Mouse (Mus musculus): Measurements from ENCODE around the gene Tmbim1.

The Tmbim1 gene

DNA sequence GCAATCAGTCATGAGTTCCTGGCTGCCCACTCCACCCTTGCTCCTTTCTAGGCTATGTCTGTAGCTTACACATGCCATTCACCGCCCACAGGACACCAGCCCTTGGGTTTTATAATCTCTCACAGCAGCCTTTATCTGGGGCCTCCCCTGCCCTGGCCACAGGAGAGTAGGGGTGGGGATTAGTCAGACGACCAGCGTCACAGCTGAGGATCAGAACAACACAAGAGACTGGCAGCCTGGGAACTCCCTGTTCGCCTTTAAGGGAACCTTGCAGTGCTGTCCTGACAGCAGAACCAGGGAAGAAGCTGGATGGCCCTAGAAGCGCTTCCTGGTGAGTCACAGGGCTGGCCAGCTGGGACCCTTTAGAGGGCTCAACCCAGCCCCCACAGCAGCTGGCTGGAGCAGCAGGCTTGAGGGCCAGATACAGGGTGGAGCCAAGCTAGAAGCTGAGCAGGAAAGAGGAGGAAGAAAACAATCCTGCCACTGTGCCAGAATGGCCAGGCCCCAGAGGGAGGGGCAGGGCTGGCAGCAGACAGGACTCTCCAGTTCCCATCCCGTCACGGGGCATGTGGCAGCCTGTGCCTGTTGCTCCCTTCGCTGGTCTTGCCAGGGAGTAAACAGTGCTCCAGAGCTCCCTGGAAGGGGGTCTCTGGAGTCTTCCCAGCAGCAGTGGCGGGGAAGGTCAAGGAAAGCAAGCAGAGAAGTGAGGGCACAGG, 9.8 kb downstream of the Tmbim1 start:
- DNase-seq (ENCODE audit: low read depth, low spot score) = peak; percentile 72

DNA sequence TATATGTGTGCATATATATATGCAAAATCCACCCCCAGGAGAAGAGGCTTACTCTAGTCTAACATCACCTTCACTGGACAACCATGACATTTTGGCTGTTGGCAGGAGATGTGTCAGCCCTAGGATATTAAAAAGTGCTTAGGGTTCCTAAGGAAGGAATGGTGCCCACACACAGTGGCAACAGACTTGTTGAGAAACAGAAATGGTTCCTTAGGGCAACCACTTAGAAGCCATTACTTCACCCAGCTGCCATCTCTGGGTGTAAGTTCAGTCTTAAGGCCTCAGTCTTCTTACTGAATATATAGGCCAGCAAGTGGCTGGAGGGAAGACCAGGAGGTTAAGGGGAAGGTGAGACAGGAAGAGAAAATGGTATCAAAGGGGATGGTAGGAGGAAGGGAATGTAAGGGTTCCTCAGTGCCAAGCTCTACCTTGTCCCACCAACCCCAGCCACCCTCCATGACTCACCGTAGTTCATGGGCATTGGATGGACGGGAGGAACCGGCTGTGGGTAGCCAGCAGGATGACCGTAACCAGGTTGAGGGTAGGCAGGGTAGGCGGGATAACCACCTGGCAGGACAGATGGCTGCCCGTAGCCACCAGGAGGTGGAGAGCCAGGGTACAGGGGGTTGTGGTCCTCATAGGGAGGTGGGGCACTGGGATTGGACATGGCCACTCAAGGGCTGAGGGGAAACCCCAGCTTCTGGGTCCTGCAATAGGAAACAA, 10.5 kb downstream of the Tmbim1 start:
- DNase-seq (ENCODE audit: low read depth, low spot score) = no peak

DNA sequence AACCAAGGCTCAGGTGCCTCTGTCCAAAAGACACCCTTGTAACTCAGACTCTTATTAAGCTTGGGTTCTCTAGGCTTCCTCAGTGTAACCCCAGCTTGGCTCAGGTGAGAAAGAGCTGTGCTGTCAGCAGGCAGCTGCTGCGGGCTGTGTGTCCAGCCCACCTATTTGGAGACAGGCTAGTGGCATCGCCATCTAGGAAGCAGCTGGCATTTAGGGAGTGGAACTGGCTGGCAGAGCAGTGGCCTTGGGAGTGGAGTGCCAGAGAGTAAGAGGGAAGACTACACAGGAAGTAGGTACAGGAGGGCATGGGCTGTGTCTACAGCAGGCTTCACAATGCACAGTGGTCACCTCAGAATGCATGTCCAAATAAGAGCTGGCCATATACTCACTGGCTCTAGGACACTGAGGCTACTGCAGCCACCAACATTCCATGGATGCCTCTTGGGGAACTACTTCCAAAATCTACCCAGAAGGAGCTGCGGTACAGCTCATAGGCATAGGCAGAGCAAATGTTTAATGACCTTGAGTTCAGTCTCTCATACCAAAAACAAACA, 11.3 kb downstream of the Tmbim1 start:
- no peak for DNase-seq (ENCODE audit: low read depth, low spot score)

DNA sequence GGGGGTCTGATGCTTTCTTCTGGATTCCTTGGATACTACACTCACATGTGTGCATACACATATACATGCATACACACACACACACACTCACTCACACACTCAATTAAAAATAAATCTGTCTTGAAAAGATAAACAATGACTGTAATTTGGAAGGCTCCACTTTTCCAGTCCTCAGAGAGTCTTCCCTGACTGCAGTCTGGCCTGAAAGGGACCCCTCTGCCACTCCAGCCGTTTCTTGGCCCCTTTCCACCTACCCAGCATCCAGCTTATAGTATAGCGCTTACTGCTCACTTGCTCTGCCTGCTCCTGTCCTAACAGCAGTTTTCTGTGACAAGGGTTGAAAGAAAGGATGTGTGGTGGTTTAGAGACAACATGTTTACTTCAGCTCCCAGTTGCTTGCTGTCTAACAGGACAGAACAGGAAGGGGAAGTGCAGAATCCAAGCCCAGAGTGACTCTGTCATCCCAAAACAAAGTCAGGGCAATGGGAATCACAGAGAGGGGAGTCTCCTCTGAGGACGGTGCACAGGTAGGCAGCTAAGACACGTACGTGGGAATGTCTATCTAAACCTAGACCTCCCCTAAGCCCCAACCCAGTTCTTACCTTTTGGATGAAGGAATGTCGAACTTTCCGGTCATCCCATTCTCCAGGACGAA, 12.0 kb downstream of the Tmbim1 start:
- DNase-seq (ENCODE audit: low read depth, low spot score) = no peak

DNA sequence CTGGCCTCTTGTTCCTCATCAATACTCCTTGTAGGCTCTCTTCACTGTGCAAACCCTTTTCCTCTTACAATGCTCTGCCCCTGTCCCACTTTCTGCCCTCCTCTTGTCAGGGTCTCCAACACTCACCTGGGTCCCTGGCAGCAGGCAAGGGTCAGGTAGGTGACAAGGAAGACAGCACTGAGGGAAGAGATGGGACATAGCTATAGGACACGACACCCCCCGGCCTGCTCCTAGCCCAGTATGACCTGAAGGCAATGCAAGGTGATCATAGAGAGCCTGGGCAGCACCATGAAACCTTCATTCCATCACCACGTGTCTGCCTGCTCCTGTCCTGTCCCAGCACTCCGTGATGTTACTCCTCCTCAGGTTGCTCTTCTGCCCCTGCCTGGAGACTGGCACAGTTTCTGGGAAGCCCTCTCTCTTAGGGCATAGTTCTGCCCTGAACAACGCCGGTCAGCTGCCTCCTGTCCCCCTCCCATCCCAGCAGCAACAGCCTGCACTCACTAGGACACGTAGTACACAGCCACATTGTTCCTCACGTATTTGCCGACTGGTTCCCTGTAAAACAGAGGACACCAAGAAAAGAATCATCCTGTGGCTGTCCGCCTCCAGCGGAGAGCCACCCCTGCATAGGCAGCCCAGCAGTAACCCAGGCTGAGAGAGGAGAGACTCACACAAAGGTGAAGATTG, 12.9 kb downstream of the Tmbim1 start:
- no peak for DNase-seq (ENCODE audit: low read depth, low spot score)

DNA sequence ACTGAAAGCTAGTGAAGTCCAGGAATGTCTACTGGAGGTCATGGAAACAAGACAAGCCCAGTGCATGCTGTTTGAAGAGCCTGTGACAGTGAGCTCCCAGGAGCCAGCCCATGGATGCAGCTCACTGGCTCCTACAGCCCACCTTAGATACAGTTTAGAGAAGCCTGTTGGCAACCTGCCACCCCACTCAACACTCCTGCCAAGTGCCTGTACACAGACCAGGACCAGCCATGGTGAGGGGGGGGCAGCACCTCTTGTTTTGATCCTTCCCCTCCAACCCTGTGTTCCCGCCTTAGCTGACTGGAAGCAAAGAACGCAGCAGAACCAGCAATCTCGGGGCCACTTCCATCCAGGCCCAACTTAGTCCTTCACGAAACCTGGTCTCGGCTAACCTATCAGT, 15.3 kb downstream of the Tmbim1 start:
- no peak for DNase-seq (ENCODE audit: low read depth, low spot score)

DNA sequence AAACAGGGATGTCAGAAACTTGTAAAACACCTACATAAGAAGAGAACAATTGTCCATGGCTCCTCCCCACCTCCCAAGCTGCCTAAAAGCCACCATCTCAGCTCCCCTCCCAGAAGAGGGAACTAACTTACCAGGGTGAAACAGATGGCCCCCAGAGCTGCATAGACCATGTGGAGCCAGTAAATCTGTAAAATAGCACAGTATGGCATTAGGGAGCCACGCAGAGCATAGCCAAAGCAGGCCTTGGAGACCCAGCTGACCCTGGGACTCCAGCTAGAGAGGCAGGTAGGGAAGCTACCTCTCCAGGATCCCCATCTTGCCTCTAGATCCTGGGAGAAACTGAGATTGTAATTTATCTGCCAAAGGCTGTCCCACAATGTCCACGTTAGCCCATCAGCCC, 15.7 kb downstream of the Tmbim1 start:
- no peak for DNase-seq (ENCODE audit: low read depth, low spot score)

DNA sequence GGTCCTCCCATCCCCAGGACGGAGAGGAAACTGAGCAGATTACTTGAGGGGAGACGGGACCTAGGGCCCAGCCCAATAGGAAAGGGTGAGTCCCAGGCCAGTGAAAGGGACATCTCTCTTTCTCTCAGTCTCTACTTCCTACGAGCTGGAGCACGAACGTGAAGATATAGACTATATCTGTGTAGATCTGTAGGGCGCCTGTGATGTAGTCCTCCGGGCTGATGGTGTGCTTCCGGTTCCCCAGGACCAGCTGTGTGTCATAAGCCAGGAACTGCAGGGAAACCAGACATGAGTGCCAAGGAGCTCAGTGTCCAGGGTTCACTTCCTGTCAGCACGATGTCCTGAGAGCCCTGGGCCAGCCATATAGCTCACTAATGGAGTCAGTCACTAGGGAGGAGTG, 16.2 kb downstream of the Tmbim1 start:
- no peak for DNase-seq (ENCODE audit: low read depth, low spot score)

DNA sequence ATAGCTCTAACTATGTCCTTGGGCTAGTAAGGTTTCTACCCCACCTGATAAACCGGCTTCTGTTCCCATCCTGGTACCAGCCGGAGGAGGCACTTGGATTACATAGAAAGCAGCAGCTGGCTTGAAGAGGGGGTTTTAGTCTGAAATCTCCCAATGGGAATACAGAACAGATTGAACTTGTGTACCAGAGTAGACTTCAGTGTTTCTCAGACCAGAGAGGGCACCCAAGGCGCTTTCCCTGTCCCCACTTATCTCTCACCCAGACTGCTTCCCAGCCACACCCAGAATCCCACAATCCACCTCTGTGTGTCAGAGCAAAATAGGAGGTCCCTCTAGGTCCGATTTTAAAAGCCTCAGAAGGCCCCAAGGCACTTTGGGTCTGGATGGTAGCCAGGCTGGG, 17.1 kb downstream of the Tmbim1 start:
- DNase-seq (ENCODE audit: low read depth, low spot score) = no peak

DNA sequence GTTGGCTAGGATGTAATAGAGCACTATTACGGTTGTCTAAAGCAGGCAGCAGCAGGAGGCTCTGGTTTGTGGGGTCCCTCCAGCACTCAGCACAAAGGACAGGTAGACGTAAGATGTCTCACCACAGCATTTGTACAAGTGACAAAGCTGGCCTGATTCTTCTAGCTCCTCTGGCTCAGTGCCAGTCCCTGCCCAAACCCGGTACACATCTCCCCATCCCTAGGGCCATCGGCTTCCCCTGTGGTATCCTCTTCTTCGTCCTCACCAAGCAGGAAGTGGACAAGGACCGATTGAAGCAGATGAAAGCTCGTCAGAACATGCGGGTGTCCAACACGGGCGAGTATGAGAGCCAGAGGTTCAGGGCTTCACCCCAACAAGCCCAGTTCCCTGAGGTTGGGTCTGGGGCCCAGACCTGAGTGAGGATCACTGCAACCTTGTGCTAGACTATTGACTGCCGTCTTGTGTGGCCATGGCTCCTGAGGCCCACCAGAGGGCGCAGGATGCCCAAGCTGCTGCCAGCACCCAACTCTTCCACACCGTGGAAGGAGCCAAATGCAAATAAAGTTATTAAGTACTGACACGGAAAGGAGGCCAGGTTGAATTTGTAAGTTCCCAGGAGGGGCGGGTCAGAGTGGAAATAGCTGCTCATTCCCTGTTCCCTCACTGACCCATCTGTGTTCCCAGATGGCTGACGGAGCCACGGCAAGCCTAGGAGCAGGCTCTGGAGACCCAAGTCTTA, 18.4 kb downstream of the Tmbim1 start:
- peak; percentile 23 for DNase-seq (ENCODE audit: low read depth, low spot score)

DNA sequence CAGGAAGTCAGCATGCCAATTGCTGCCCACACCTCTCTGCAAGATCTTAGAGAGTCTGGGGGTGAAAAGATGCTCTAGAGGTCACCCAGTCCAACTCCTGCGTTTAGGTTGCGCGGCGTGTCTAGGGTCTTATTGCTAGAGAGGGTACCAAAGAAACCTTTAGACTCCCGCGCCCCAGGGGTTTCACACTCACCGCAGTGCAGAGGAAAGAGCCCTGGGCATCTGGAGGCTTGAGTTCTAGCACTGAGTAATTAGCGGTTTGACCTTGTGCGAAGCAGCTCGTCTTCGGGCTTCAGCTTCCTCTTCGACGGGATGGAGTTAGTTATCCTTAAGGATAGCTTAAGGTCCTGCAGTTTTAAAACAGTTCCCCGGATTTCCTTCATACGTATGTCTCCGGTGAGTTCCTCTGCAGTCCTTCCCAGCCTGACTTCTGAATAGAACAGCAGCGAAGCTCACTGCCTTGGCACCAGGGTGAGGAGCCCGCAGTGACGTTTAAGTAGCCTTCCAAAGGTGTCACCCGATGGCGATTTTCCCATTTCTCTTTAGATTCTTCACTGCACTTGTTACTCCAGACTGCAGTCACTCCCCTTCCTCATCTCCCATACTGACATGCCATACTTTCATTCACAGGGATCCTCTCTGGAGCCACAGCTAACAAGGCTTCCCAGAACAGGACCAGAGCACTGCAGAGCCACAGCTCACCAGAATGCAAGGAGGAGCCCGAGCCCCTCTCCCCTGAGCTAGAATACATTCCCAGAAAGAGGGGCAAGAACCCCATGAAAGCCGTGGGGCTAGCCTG, 20.0 kb downstream of the Tmbim1 start:
- DNase-seq (ENCODE audit: low read depth, low spot score) = no peak

DNA sequence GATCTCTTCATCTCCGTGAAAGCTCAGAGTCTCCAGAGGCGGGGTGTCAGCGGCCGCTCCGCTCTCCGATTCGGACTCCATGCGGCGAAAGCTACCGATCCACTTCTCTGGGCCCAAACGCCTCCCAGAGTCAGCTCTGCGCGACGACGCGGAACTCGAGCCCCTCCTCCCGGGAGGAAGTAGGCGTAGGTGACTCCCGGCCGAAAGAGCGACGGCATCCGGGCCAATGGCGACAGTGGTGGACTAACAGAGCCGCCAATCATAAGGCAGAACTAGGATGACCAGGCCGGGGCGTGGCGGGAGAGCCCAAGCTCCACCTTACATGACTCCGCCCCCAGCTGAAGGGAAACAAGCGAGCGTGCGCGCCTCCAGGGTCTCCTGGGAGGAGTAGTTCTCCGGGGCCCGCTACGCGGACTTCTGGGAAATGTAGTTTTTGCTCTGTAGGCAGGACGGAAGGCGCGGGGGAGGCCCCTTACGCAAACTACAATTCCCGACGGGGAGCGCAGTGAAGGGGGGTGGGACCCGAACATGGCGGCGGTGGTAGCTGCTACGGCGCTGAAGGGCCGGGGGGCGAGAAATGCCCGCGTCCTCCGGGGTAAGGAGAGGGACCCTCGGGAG, 20.8 kb downstream of the Tmbim1 start, which contains the start of the genes Aamp and Pnkd:
TSS of gene Aamp (minus strand) at position 196 of the 618 bp plus-strand sequence.
TSS of gene Pnkd (plus strand) at position 388 of the 618 bp plus-strand sequence.
- peak; percentile 100 for DNase-seq (ENCODE audit: low read depth, low spot score)

DNA sequence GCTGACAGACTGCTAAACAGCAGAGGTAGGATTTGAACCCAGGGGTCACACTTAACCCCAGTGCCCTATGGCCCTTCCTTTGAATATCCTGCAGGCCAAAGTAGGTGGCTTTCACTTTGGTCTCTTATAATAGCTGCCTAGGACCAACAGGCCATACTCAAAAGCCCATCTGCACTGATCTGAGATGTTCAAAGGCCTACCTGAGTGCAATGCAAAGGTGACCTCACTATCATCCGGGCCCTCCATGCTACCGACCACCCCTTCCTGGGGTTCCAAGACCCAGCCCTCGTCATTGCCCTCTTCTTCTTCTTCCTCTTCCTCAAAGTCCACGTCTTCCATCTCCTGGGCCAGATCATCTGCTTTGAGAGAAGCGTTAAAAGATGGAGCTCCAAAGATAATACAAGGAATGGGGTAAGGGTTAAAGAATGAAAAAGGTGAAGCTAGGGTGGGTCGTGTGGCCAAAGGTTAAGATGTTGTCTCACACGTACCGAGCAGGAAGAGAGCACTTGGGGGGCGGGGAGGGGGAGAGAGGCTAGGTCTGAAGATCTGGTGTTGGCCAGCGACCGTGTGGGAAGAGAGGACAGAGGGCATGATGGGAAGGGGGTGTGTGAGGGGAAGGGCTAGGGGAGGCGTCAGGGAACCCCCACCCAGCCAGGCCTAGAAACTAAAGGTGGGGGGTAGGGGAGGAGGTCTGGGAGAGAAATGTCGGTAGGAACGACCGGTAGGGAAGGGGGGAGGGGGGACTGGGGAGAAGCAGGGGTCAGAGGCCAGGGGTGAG, 21.5 kb downstream of the Tmbim1 start:
- DNase-seq (ENCODE audit: low read depth, low spot score) = peak; percentile 76

DNA sequence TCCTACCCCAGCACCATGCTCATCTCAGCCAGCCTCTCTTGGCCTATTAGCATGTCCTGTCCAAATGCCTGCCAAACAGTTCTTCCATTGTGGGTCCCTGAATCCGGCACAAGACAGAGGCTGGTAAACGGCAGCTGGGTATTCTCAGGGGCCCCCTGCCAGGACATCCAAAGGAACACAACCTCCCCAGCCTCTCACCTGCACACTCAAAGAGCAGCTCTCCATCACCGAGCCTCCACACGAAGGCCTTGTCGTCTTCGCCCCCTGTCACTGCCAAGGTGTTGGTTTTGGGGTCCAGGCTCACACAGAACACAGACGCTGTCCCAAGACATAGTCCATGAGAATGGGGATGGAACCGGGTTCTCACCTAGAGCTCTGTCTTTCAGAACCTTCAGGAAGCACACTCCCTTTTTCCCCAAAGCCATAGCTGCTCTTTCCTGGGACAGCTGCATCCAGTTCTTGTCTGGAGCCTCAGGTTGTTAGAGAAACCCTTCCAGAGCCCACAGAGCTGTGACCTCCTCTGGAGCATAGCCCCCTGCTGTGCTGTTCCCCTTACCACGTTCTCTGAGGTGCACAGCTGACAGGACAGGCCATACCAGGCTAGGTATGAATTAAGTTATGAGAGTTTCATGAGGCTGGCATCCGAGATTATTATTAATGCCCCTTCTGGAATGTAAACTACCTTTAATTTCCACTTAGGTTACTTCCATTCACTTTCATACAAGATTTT, 22.4 kb downstream of the Tmbim1 start:
- DNase-seq (ENCODE audit: low read depth, low spot score) = no peak

DNA sequence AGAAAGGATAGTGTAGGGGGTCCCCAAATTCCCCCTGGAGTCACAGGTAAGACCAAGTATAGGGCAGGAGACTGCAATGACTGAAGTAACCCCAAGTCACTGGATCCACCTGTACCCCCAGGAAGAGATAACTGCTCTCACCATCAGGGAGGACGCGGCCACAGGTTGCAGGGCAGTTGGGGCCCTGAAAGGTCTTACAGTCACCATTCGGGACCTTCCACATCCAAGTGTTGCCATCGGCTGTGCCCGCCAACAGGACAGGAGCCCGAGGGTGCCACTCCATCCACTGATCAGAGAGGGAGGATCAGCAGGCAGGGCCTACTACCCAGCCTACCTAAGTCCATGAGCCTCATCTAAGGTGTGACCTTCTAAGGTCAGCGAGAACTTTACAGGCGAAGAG, 23.5 kb downstream of the Tmbim1 start:
- no peak for DNase-seq (ENCODE audit: low read depth, low spot score)

DNA sequence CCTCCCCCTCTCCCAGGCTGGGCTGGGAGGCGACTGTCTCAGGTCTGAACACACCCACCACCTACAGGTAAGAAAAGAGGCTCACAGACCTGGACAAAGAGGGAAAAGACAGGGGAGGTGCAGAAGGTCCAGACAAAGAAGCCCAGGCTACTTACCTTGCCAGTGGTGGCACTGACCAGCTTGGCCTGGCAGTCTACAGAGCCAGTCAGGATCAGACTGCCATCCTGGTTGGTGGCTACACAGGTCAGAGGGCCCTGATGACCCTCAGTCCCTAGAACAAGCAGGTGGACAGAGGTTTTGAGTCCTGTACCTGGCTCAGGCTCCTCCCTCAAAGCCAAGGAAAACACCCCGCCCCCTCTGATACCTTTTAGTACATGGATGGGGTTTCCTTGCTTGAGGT, 24.1 kb downstream of the Tmbim1 start:
- DNase-seq (ENCODE audit: low read depth, low spot score) = no peak

DNA sequence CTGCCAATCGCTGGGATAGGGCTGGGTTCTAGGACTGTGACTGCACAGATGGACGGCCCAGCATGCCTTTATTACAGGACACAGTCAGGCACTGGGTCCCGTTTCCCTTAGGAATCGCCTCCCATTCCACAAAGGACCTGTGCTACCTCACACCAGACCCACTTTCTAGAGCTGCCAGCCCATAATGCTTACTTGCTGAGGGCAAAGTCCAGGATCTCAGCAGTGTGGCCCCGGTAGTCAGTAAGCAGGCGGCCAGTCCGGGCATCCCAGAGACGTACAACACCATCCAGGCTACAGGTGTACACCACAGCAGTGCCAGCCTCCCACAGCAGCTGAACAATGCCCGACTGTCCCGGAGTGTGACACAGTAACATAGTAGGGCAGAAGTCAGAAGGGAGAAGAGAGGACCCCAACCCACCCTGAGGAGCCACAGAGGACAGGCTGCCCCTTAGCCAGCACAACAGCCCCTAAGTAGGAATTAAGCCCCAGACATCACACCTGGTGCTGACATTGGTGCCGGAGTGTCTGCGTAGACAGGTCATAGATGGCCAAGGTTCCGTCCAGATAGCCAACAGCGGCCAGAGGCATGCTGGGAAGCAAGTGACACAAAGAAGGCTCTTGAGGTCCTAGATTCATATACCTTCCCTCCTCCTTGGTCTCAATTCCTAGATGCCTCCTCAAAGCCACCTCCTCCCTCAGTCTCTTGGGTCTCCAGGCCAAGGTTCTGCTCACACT, 24.7 kb downstream of the Tmbim1 start:
- DNase-seq (ENCODE audit: low read depth, low spot score) = no peak

DNA sequence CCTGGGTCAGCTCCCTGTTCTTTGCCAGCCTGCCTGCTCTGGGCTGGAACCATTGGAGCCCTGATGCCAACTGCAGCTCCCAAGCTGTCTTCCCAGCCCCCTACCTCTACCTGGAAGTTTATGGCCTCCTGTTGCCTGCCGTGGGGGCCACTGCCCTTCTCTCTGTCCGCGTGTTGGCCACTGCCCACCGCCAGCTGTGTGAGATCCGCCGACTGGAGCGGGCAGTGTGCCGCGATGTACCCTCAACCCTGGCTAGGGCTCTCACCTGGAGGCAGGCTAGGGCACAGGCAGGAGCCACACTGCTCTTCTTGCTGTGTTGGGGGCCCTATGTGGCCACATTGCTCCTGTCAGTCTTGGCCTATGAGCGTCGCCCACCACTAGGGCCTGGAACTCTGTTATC, 26.4 kb downstream of the Tmbim1 start:
- no peak for DNase-seq (ENCODE audit: low read depth, low spot score)
